Mouse (Mus musculus) forebrain, embryonic 10.5 days (tissue): ENCODE data around the gene Zzef1. TPM values are rescaled to one million over a fixed set of nuclear protein-coding genes. Genes with fewer than 3 reads are reported as not detected.

Experiments used
- DNase-seq: peaks from one replicate; pipeline ENCODE4 v3.0.0-alpha.2; 2017; ENCODE audit warnings: low spot score; ENCODE audit errors: extremely low spot score
- H3K27ac ChIP-seq: fragments of 300-500 bp; sonication (generic); 2 replicates; pipeline ENCODE4 v1.5.1; 2016; ENCODE audit warnings: mild to moderate bottlenecking
- H3K27me3 ChIP-seq: fragments of 300-500 bp; sonication (generic); 2 replicates; pipeline ENCODE4 v1.6.1; 2016; ENCODE audit warnings: mild to moderate bottlenecking; ENCODE audit not compliant: poor library complexity, severe bottlenecking
- H3K36me3 ChIP-seq: fragments of 300-500 bp; sonication (generic); replicated peaks from 2 replicates; pipeline ENCODE4 v1.6.1; 2016; ENCODE audit warnings: mild to moderate bottlenecking, moderate library complexity
- H3K4me1 ChIP-seq: fragments of 300-500 bp; sonication (generic); 2 replicates; pipeline ENCODE4 v1.6.1; 2016
- H3K4me3 ChIP-seq: fragments of 300-500 bp; sonication (generic); 2 replicates; pipeline ENCODE4 v1.5.1; 2016; ENCODE audit warnings: mild to moderate bottlenecking, moderate library complexity
- H3K9me3 ChIP-seq: fragments of 300-500 bp; sonication (generic); 2 replicates; pipeline ENCODE4 v1.6.1; 2016; ENCODE audit warnings: mild to moderate bottlenecking, moderate library complexity
- WGBS: fragments of 180-500 bp; shearing (Covaris S2); methylation state at CpG from one replicate; pipeline ENCODE4 v1.1.7; 2016; 5-methylcytosine and 5-hydroxymethylcytosine counted together
- polyA plus RNA-seq: library from polyadenylated mRNA; unstranded; fragments of >200 nt; fragmentation: Nextera tagmentation; extraction: Ambion mirVana; gene quantifications from 2 replicates; pipeline ENCODE4 v1.2.1, GENCODE M21; 2016

Zzef1 gene
- polyA plus RNA-seq, 1 experiment from 2014 or later = 7.5 TPM

- Histone ChIP-seq H3K4me1 (no peaks in the 10 kb centered on the region), H3K9me3 (no peaks in the 10 kb centered on the region), H3K4me3 (no peak overlapping the region), H3K27ac (no peak overlapping the region), H3K27me3 (no peaks in the 10 kb centered on the region), H3K36me3 (no peaks in the 10 kb centered on the region)
- WGBS = 83% methylated on average over 2 of the region's 2 CpGs
- no peak for DNase-seq
Observed at GRCm38 (mm10) chr11:72782103-72782502, 13.9 kb upstream of the Zzef1 start.

GRCm38 (mm10) chr11:72782503-72782902, 13.5 kb upstream of the Zzef1 start:
- WGBS = 77% methylated on average over 3 of the region's 3 CpGs

GRCm38 (mm10) chr11:72792033-72792432, 4.0 kb upstream of the Zzef1 start:
- no peaks in the 10 kb centered on the region for H3K27me3 ChIP-seq
- H3K4me1 ChIP-seq = peaks cover 16% of the 10 kb centered on the region
- H3K4me3 ChIP-seq = no peak overlapping the region
- DNase-seq = no peak
- no peaks in the 10 kb centered on the region for H3K36me3 ChIP-seq
- H3K27ac ChIP-seq = no peak overlapping the region
- H3K9me3 ChIP-seq = no peaks in the 10 kb centered on the region

More at GRCm38 (mm10) chr11:72782503-72782902, 13.5 kb upstream of the Zzef1 start:
- no peak overlapping the region for H3K27ac ChIP-seq
- no peaks in the 10 kb centered on the region for H3K4me1 ChIP-seq
- DNase-seq = no peak
- H3K4me3 ChIP-seq = no peak overlapping the region
- no peaks in the 10 kb centered on the region for H3K27me3 ChIP-seq
- no peaks in the 10 kb centered on the region for H3K9me3 ChIP-seq
- H3K36me3 ChIP-seq = no peaks in the 10 kb centered on the region

GRCm38 (mm10) chr11:72795149-72795454, 924 bp upstream of the Zzef1 start:
- no peak for DNase-seq
- Histone ChIP-seq H3K9me3 (no peaks in the 10 kb centered on the region), H3K4me3 (peak overlapping the region; percentile 99), H3K27ac (peak overlapping the region; percentile 93), H3K36me3 (no peaks in the 10 kb centered on the region), H3K4me1 (peaks cover 20% of the 10 kb centered on the region), H3K27me3 (no peaks in the 10 kb centered on the region)
- 24% methylated on average over 14 of the region's 14 CpGs for WGBS

- H3K27ac ChIP-seq = peak overlapping the region; percentile 93
- no peaks in the 10 kb centered on the region for H3K27me3 ChIP-seq
- under 1% methylated on average over 42 of the region's 42 CpGs for WGBS
- H3K9me3 ChIP-seq = no peaks in the 10 kb centered on the region
- no peak for DNase-seq
- H3K36me3 ChIP-seq = no peaks in the 10 kb centered on the region
- H3K4me3 ChIP-seq = peak overlapping the region; percentile 99
- H3K4me1 ChIP-seq = peaks cover 20% of the 10 kb centered on the region
Observed at GRCm38 (mm10) chr11:72796296-72796687, 266 bp downstream of the Zzef1 start.

- DNase-seq = no peak
- 21% methylated on average over 10 of the region's 10 CpGs for WGBS
- Histone ChIP-seq H3K9me3 (no peaks in the 10 kb centered on the region), H3K36me3 (no peaks in the 10 kb centered on the region), H3K27ac (peak overlapping the region; percentile 93; the same call in 1 of the 2 replicates), H3K4me3 (peak overlapping the region; percentile 99), H3K4me1 (peaks cover 20% of the 10 kb centered on the region), H3K27me3 (no peaks in the 10 kb centered on the region)
Observed at GRCm38 (mm10) chr11:72796773-72797338, 830 bp downstream of the Zzef1 start.

- Histone ChIP-seq H3K4me3 (no peak overlapping the region), H3K36me3 (no peaks in the 10 kb centered on the region), H3K27ac (no peak overlapping the region), H3K27me3 (no peaks in the 10 kb centered on the region), H3K9me3 (no peaks in the 10 kb centered on the region), H3K4me1 (peaks cover 20% of the 10 kb centered on the region)
- no peak for DNase-seq
Observed at GRCm38 (mm10) chr11:72798112-72798511, 2.1 kb downstream of the Zzef1 start.

GRCm38 (mm10) chr11:72801182-72801581, 5.2 kb downstream of the Zzef1 start:
- no peak overlapping the region for H3K4me3 ChIP-seq
- no peaks in the 10 kb centered on the region for H3K27me3 ChIP-seq
- no peak overlapping the region for H3K27ac ChIP-seq
- no peak for DNase-seq
- H3K9me3 ChIP-seq = no peaks in the 10 kb centered on the region
- H3K4me1 ChIP-seq = peaks cover 13% of the 10 kb centered on the region
- H3K36me3 ChIP-seq = no peaks in the 10 kb centered on the region

- 89% methylated on average over 3 of the region's 3 CpGs for WGBS
- Histone ChIP-seq H3K27ac (no peak overlapping the region), H3K9me3 (no peaks in the 10 kb centered on the region), H3K4me1 (no peaks in the 10 kb centered on the region), H3K4me3 (no peak overlapping the region), H3K36me3 (no peaks in the 10 kb centered on the region), H3K27me3 (no peaks in the 10 kb centered on the region)
- DNase-seq = no peak
Observed at GRCm38 (mm10) chr11:72803038-72803437, 7.0 kb downstream of the Zzef1 start.

- Histone ChIP-seq H3K27me3 (no peaks in the 10 kb centered on the region), H3K9me3 (no peaks in the 10 kb centered on the region), H3K4me3 (no peak overlapping the region), H3K4me1 (no peaks in the 10 kb centered on the region), H3K27ac (no peak overlapping the region), H3K36me3 (no peaks in the 10 kb centered on the region)
- no peak for DNase-seq
Observed at GRCm38 (mm10) chr11:72804586-72804985, 8.6 kb downstream of the Zzef1 start.

GRCm38 (mm10) chr11:72805232-72805631, 9.2 kb downstream of the Zzef1 start:
- H3K27ac ChIP-seq = no peak overlapping the region
- H3K4me3 ChIP-seq = no peak overlapping the region
- no peaks in the 10 kb centered on the region for H3K36me3 ChIP-seq
- 85% methylated on average over 3 of the region's 3 CpGs for WGBS
- no peaks in the 10 kb centered on the region for H3K4me1 ChIP-seq
- H3K9me3 ChIP-seq = no peaks in the 10 kb centered on the region
- no peaks in the 10 kb centered on the region for H3K27me3 ChIP-seq
- no peak for DNase-seq

GRCm38 (mm10) chr11:72806556-72806955, 10.5 kb downstream of the Zzef1 start:
- WGBS = 75% methylated on average over 2 of the region's 2 CpGs
- no peaks in the 10 kb centered on the region for H3K4me1 ChIP-seq
- H3K9me3 ChIP-seq = no peaks in the 10 kb centered on the region
- H3K36me3 ChIP-seq = no peaks in the 10 kb centered on the region
- H3K27me3 ChIP-seq = no peaks in the 10 kb centered on the region
- no peak overlapping the region for H3K4me3 ChIP-seq
- H3K27ac ChIP-seq = no peak overlapping the region
- DNase-seq = no peak

- Histone ChIP-seq H3K4me3 (no peak overlapping the region), H3K36me3 (no peaks in the 10 kb centered on the region), H3K27ac (no peak overlapping the region), H3K9me3 (no peaks in the 10 kb centered on the region), H3K27me3 (no peaks in the 10 kb centered on the region), H3K4me1 (no peaks in the 10 kb centered on the region)
- DNase-seq = no peak
- 84% methylated on average over 4 of the region's 4 CpGs for WGBS
Observed at GRCm38 (mm10) chr11:72807992-72808391, 12.0 kb downstream of the Zzef1 start.

GRCm38 (mm10) chr11:72813687-72814086, 17.7 kb downstream of the Zzef1 start:
- H3K4me3 ChIP-seq = no peak overlapping the region
- no peaks in the 10 kb centered on the region for H3K9me3 ChIP-seq
- no peaks in the 10 kb centered on the region for H3K27me3 ChIP-seq
- no peaks in the 10 kb centered on the region for H3K4me1 ChIP-seq
- 93% methylated on average over 5 of the region's 5 CpGs for WGBS
- no peak for DNase-seq
- H3K36me3 ChIP-seq = no peaks in the 10 kb centered on the region
- no peak overlapping the region for H3K27ac ChIP-seq
